Mouse (Mus musculus) stomach, postnatal 0 days (tissue): Measurements from ENCODE around the gene Lrrc8e. TPM values are rescaled to one million over a fixed set of nuclear protein-coding genes. Genes with fewer than 3 reads are reported as not detected.

ENCODE experiments used
- ATAC-seq: fragments of 200-750 bp; cut with Nextera tagmentation; 2 replicates; pipeline ENCODE4 v1.8.0; 2017; ENCODE audit not compliant: low FRiP score, low TSS enrichment
- DNase-seq: peaks from one replicate; pipeline ENCODE4 v3.0.0-alpha.2; 2016; ENCODE audit warnings: low spot score
- H3K27ac ChIP-seq: fragments of 300-500 bp; sonication (generic); replicated peaks from 2 replicates; pipeline ENCODE4 v1.5.1; 2014; ENCODE audit warnings: mild to moderate bottlenecking, control low read depth
- H3K27me3 ChIP-seq: fragments of 300-500 bp; sonication (generic); 2 replicates; pipeline ENCODE4 v1.6.1; 2014; ENCODE audit warnings: low read length; ENCODE audit not compliant: control insufficient read depth, insufficient read depth
- H3K36me3 ChIP-seq: fragments of 300-500 bp; sonication (generic); 2 replicates; pipeline ENCODE4 v1.6.1; 2014; ENCODE audit warnings: low read length, mixed read lengths; ENCODE audit not compliant: control insufficient read depth, insufficient read depth
- H3K4me1 ChIP-seq: fragments of 300-500 bp; sonication (generic); replicated peaks from 2 replicates; pipeline ENCODE4 v1.6.1; 2014; ENCODE audit warnings: antibody characterized with exemption; ENCODE audit not compliant: control insufficient read depth, insufficient read depth
- H3K4me2 ChIP-seq: fragments of 300-500 bp; sonication (generic); replicated peaks from 2 replicates; pipeline ENCODE4 v1.6.1; 2014; ENCODE audit warnings: low read depth, mild to moderate bottlenecking, control low read depth, moderate library complexity
- H3K4me3 ChIP-seq: fragments of 300-500 bp; sonication (generic); 2 replicates; pipeline ENCODE4 v1.5.1; 2014; ENCODE audit warnings: low read depth, low read length, control low read depth
- H3K9ac ChIP-seq: fragments of 300-500 bp; sonication (generic); 2 replicates; pipeline ENCODE4 v1.6.1; 2014; ENCODE audit warnings: mild to moderate bottlenecking, low read length, control low read depth, mixed read lengths
- H3K9me3 ChIP-seq: fragments of 300-500 bp; sonication (generic); 2 replicates; pipeline ENCODE4 v1.6.1; 2016; ENCODE audit warnings: low read length; ENCODE audit not compliant: control insufficient read depth
- CTCF ChIP-seq: IDR thresholded peaks from 2 replicates; pipeline ENCODE4 v1.5.1; 2016; ENCODE audit warnings: antibody characterized with exemption, low read depth, mild to moderate bottlenecking, moderate library complexity
- EP300 ChIP-seq: optimal IDR thresholded peaks from 2 replicates; pipeline ENCODE3; 2016; ENCODE audit warnings: antibody characterized with exemption
- WGBS: fragments of 180-500 bp; shearing (Covaris S2); extraction: QIAGEN DNeasy Blood & Tissue Kit; methylation state at CpG from one replicate; pipeline ENCODE4 v1.1.7; 2014; 5-methylcytosine and 5-hydroxymethylcytosine counted together
- polyA plus RNA-seq: library from polyadenylated mRNA; unstranded; fragments of >200 nt; fragmentation: Nextera tagmentation; extraction: Ambion mirVana; gene quantifications from 2 replicates; pipeline ENCODE4 v1.2.1, GENCODE M21; 2015

Lrrc8e gene
- polyA plus RNA-seq, 1 experiment from 2014 or later, result 9.8 TPM

DNA sequence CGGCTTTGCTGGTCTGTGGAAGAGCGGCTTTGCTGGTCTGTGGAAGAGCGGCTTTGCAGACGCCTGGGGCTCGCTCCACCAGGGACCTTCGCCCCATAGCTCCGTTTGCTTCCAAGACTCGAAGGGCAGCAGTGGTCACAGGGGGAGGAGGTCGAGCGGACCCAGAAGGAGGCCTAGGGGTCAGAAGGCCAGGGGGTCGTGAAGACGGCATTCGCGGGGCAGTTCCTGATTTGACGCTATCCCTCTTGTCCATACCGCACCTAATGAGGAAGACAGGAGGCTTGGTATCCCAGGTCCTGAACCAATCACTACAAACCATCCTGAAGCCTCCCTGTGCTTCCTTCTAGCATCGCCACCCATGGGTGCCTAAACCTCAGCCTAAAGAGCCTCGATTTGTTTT, 10.3 kb upstream of the Lrrc8e start:
- peaks cover 6% of the 10 kb centered on the region; the same call in 1 of the 2 replicates for H3K27me3 ChIP-seq
- no peak for ATAC-seq
- WGBS, result 15% methylated on average over 18 of the region's 18 CpGs
- H3K4me1 ChIP-seq, result 0 out of 2 replicates have a peak, but pooled peaks cover 3% of the 10 kb centered on the region
- H3K27ac ChIP-seq, result no peak overlapping the region
- no peak overlapping the region for H3K9ac ChIP-seq
- H3K4me3 ChIP-seq, result peak overlapping the region; percentile 42
- no peak for TF ChIP-seq EP300
- TF ChIP-seq CTCF, result no peak
- H3K9me3 ChIP-seq, result no peaks in the 10 kb centered on the region
- no peaks in the 10 kb centered on the region for H3K36me3 ChIP-seq
- peak overlapping the region; percentile 72 for H3K4me2 ChIP-seq
- no peak for DNase-seq

DNA sequence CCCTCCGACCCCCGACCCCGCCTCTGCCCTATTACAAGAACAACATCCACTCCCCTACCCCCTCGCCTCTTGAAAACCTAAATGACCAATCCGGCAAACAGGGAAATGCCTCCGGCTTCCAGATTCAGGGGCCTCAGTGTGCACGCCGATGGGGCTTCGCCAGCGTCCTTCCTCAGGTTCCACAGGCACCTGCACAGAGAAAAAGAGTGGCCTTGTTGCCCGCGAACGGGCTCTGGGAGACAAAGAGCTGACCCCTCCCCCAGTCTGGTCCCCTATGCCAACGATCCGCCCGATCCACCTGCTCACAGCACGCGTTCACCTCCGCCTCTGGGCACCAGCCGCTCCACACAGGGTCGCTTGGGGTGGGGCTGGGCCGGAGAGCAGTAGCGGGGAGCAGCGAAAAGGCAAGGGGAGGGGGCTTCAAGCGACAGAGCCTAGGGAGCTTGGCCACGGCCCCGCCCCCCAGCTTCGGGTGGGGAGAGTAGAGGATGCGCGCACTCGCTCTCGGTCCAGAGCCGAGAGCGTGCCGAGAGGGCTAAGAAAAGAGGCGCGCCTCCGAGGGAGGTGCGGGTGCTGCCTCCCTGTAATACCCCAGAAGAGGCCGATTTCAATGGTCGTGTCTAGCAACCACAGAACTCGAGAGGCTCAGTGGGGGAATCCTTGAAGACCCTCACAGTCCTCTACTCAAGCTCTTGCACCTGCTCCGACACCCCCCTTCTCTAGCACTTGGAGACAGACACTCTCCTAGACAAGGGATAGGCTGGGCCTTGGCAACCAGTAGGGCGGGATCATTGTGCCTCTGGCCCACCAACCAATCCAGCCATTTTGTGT, 9.6 kb upstream of the Lrrc8e start, which contains the start of gene Prr36:
TSS of gene Prr36 (minus strand) at position 669 of the 831 bp plus-strand sequence.
- Histone ChIP-seq H3K36me3 (no peaks in the 10 kb centered on the region), H3K9ac (peak within 1 kb of the TSS; percentile 27; the same call in 1 of the 2 replicates), H3K9me3 (no peaks in the 10 kb centered on the region), H3K4me2 (peak within 1 kb of the TSS; percentile 72), H3K4me1 (0 out of 2 replicates have a peak, but pooled peaks cover 3% of the 10 kb centered on the region), H3K27ac (no peak within 1 kb of the TSS), H3K4me3 (peak within 1 kb of the TSS; percentile 42), H3K27me3 (peaks cover 6% of the 10 kb centered on the region; the same call in 1 of the 2 replicates)
- ATAC-seq (peak; percentile 16; the same call in 1 of the 2 replicates), DNase-seq (peak; percentile 50)
- TF ChIP-seq EP300 (no peak), CTCF (no peak)
- 3% methylated on average over 44 of the region's 44 CpGs for WGBS

DNA sequence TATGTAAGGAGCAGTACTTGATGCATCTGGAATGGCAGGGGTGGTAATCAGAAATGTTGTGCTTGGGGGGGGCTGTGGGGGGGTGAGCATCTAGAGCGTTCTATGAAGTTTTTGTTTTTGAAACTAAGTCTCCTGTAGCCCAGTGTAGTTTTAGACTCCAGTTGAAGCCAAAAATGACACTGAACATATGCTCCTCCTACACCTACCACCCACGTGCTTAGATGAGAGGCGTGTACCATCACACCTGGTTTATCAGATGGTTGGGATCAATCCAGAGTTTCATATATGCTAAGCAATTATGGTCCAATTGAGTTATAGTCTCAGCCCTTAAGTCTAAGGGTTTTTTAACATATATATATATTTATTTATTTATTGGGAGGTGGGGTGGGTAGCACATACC, 7.0 kb upstream of the Lrrc8e start:
- Histone ChIP-seq H3K4me2 (no peak overlapping the region), H3K4me1 (no peaks in the 10 kb centered on the region), H3K9ac (no peak overlapping the region), H3K27ac (no peak overlapping the region), H3K4me3 (no peak overlapping the region), H3K27me3 (peaks cover 6% of the 10 kb centered on the region; the same call in 1 of the 2 replicates), H3K9me3 (no peaks in the 10 kb centered on the region), H3K36me3 (no peaks in the 10 kb centered on the region)
- 77% methylated on average over 3 of the region's 3 CpGs for WGBS
- DNase-seq (no peak), ATAC-seq (no peak)
- TF ChIP-seq EP300 (no peak), CTCF (no peak)

DNA sequence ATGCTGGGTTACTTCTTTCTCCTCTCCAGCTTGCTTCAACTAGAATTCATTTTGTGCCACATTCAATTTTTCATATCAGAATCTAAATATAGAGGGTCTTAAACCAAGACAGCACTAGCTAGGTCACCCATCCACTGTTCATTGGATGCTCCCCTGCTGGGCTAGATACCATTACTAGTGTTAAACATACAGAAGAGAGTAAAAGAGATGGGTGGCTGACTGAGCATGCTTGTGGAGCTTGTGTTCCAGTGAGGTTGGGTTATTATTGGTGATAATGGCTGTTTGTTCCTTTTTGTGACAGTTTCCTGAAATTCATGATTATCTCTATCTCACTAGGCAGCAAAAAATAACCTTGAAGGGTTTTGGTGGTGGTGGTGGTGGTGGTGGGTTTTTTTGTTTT, 4.6 kb upstream of the Lrrc8e start:
- Histone ChIP-seq H3K9ac (no peak overlapping the region), H3K4me3 (no peak overlapping the region), H3K4me1 (no peaks in the 10 kb centered on the region), H3K9me3 (no peaks in the 10 kb centered on the region), H3K27me3 (peaks cover 3% of the 10 kb centered on the region; the same call in 1 of the 2 replicates), H3K4me2 (no peak overlapping the region), H3K27ac (no peak overlapping the region), H3K36me3 (no peaks in the 10 kb centered on the region)
- no peak for DNase-seq
- TF ChIP-seq EP300 (no peak), CTCF (no peak)
- no peak for ATAC-seq

DNA sequence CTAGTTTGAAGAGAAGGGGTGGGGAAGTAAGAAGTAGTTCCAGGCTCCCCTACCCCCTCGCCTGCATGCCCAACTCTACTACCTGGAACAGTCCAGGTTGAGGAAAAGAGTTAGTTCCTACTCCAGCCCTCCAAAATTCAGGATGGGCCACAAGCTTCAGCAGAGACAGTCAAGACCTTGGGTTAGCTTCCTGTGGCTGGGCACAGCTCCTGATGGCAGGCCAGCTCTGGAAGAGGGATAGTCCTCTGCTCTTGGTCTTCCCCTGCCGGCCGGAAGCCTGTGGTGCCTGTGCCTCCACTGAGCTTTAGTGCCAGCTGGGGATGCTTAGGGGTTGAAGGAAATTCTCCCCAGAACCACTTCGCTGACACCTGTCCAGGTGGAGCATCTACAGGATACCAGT, 304 bp upstream of the Lrrc8e start:
- H3K27ac ChIP-seq, result no peak overlapping the region
- peak overlapping the region; percentile 46 for H3K4me3 ChIP-seq
- WGBS, result 31% methylated on average over 4 of the region's 4 CpGs
- no peak for DNase-seq
- peak overlapping the region; percentile 71; the same call in 1 of the 2 replicates for H3K9ac ChIP-seq
- peak; percentile 25; the same call in 1 of the 2 replicates for ATAC-seq
- H3K27me3 ChIP-seq, result no peaks in the 10 kb centered on the region
- H3K4me1 ChIP-seq, result no peaks in the 10 kb centered on the region
- H3K9me3 ChIP-seq, result no peaks in the 10 kb centered on the region
- peak overlapping the region; percentile 66 for H3K4me2 ChIP-seq
- TF ChIP-seq CTCF (peak; percentile 26), EP300 (no peak)
- no peaks in the 10 kb centered on the region for H3K36me3 ChIP-seq

DNA sequence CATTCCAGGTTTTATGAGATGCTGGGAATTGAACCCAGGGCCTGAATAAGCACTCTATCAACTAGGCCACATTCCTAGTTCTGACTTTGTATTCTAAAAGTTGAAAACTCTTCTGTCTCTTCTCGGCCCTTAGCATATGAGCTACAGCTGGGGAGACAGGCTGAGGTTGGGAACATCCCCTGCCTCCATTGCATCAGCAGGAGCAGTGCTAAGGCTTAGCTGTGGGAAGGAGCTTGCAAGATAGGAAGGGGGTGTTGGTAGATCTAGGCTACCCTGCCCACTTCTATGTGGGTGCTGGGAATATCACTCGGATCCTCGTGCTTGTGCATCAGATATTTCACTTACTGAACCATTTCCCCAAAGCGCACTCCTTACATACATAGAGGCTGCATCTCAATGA, 1.3 kb downstream of the Lrrc8e start:
- no peak for TF ChIP-seq CTCF
- no peak for TF ChIP-seq EP300
- DNase-seq (no peak), ATAC-seq (no peak)
- no peak overlapping the region for H3K4me3 ChIP-seq
- no peak overlapping the region for H3K27ac ChIP-seq
- H3K4me2 ChIP-seq, result no peak overlapping the region
- no peaks in the 10 kb centered on the region for H3K36me3 ChIP-seq
- H3K4me1 ChIP-seq, result no peaks in the 10 kb centered on the region
- 93% methylated on average over 4 of the region's 4 CpGs for WGBS
- no peaks in the 10 kb centered on the region for H3K9me3 ChIP-seq
- H3K27me3 ChIP-seq, result no peaks in the 10 kb centered on the region
- no peak overlapping the region for H3K9ac ChIP-seq
